Mouse (Mus musculus): ENCODE measurements around the gene Hcls1. TPM values are rescaled to one million over a fixed set of nuclear protein-coding genes. Genes with fewer than 3 reads are reported as not detected.

The Hcls1 gene
- polyA plus RNA-seq, 1 experiment = 3.3 TPM

GRCm38 (mm10) chr16:36979127-36979526 is 44.3 kb downstream of the Hcls1 start:
- WGBS = 93% methylated on average over 2 of the region's 2 CpGs
- Histone ChIP-seq H3K27ac (ENCODE audit: insufficient read depth, low read length) (no peak overlapping the region), H3K4me1 (ENCODE audit: control insufficient read depth, insufficient read depth, low read length) (no peaks in the 10 kb centered on the region), H3K4me3 (replicated peaks; ENCODE audit: insufficient read depth, low read depth, low read length) (no peak overlapping the region), H3K27me3 (ENCODE audit: control insufficient read depth, insufficient read depth, low read length) (no peaks in the 10 kb centered on the region)
- DNase-seq = no peak
- TF ChIP-seq POLR2A (IDR thresholded peaks at IDR 0.05; ENCODE audit: borderline replicate concordance, insufficient read depth, low read length) (no peak), CTCF (IDR thresholded peaks at IDR 0.05; ENCODE audit: borderline replicate concordance, insufficient read depth, low read depth, low read length) (no peak)

- no peaks in the 10 kb centered on the region for H3K4me1 ChIP-seq (ENCODE audit: control insufficient read depth, insufficient read depth, low read length)
- H3K27ac ChIP-seq (ENCODE audit: insufficient read depth, low read length) = no peak overlapping the region
- no peak for DNase-seq
- no peak overlapping the region for H3K4me3 ChIP-seq (replicated peaks; ENCODE audit: insufficient read depth, low read depth, low read length)
- 93% methylated on average over 1 of the region's 1 CpGs for WGBS
- no peaks in the 10 kb centered on the region for H3K27me3 ChIP-seq (ENCODE audit: control insufficient read depth, insufficient read depth, low read length)
- TF ChIP-seq CTCF (IDR thresholded peaks at IDR 0.05; ENCODE audit: borderline replicate concordance, insufficient read depth, low read depth, low read length) = no peak
- no peak for TF ChIP-seq POLR2A (IDR thresholded peaks at IDR 0.05; ENCODE audit: borderline replicate concordance, insufficient read depth, low read length)
Observed at GRCm38 (mm10) chr16:36983796-36984195, 49.0 kb downstream of the Hcls1 start.

- WGBS = 62% methylated on average over 5 of the region's 5 CpGs
- H3K4me1 ChIP-seq (ENCODE audit: control insufficient read depth, insufficient read depth, low read length) = no peaks in the 10 kb centered on the region
- no peaks in the 10 kb centered on the region for H3K27me3 ChIP-seq (ENCODE audit: control insufficient read depth, insufficient read depth, low read length)
- DNase-seq = no peak
- TF ChIP-seq CTCF (IDR thresholded peaks at IDR 0.05; ENCODE audit: borderline replicate concordance, insufficient read depth, low read depth, low read length) (no peak), POLR2A (IDR thresholded peaks at IDR 0.05; ENCODE audit: borderline replicate concordance, insufficient read depth, low read length) (no peak)
- no peak overlapping the region for H3K27ac ChIP-seq (ENCODE audit: insufficient read depth, low read length)
- no peak overlapping the region for H3K4me3 ChIP-seq (replicated peaks; ENCODE audit: insufficient read depth, low read depth, low read length)
Observed at GRCm38 (mm10) chr16:36985636-36986042, 50.9 kb downstream of the Hcls1 start.

GRCm38 (mm10) chr16:36987399-36987798 is 52.6 kb downstream of the Hcls1 start:
- Histone ChIP-seq H3K4me3 (replicated peaks; ENCODE audit: insufficient read depth, low read depth, low read length) (no peak overlapping the region), H3K27me3 (ENCODE audit: control insufficient read depth, insufficient read depth, low read length) (no peaks in the 10 kb centered on the region), H3K4me1 (ENCODE audit: control insufficient read depth, insufficient read depth, low read length) (no peaks in the 10 kb centered on the region), H3K27ac (ENCODE audit: insufficient read depth, low read length) (no peak overlapping the region)
- TF ChIP-seq CTCF (IDR thresholded peaks at IDR 0.05; ENCODE audit: borderline replicate concordance, insufficient read depth, low read depth, low read length) (no peak), POLR2A (IDR thresholded peaks at IDR 0.05; ENCODE audit: borderline replicate concordance, insufficient read depth, low read length) (no peak)
- WGBS = 60% methylated on average over 2 of the region's 2 CpGs
- no peak for DNase-seq

- no peak for TF ChIP-seq CTCF (IDR thresholded peaks at IDR 0.05; ENCODE audit: borderline replicate concordance, insufficient read depth, low read depth, low read length)
- TF ChIP-seq POLR2A (IDR thresholded peaks at IDR 0.05; ENCODE audit: borderline replicate concordance, insufficient read depth, low read length) = no peak
- H3K27me3 ChIP-seq (ENCODE audit: control insufficient read depth, insufficient read depth, low read length) = no peaks in the 10 kb centered on the region
- H3K4me3 ChIP-seq (replicated peaks; ENCODE audit: insufficient read depth, low read depth, low read length) = no peak overlapping the region
- no peaks in the 10 kb centered on the region for H3K4me1 ChIP-seq (ENCODE audit: control insufficient read depth, insufficient read depth, low read length)
- no peak for DNase-seq
- H3K27ac ChIP-seq (ENCODE audit: insufficient read depth, low read length) = no peak overlapping the region
Observed at GRCm38 (mm10) chr16:36988066-36988465, 53.3 kb downstream of the Hcls1 start.

DNA sequence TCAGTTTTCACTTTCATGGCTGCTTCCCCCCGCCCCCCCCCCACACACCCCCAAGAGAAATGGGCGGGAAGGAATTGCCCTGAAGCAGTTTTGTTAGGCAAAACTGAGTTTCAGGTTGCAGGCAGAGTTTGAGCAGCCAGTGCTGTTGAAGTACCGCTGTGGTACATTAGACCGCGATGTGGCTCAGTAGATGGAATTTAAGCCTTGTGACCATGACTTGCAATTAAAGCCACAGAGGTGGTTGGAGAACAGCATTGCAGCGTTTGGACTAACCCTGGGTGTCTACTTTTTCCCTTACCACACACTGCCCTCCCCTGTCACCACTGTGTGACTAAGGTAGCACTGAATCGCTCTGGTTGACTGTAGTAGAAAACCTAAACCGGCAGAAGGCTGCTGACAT is 54.7 kb downstream of the Hcls1 start:
- DNase-seq = no peak
- no peaks in the 10 kb centered on the region for H3K27me3 ChIP-seq (ENCODE audit: control insufficient read depth, insufficient read depth, low read length)
- WGBS = 70% methylated on average over 8 of the region's 8 CpGs
- no peak overlapping the region for H3K4me3 ChIP-seq (replicated peaks; ENCODE audit: insufficient read depth, low read depth, low read length)
- H3K27ac ChIP-seq (ENCODE audit: insufficient read depth, low read length) = no peak overlapping the region
- no peaks in the 10 kb centered on the region for H3K4me1 ChIP-seq (ENCODE audit: control insufficient read depth, insufficient read depth, low read length)
- TF ChIP-seq CTCF (IDR thresholded peaks at IDR 0.05; ENCODE audit: borderline replicate concordance, insufficient read depth, low read depth, low read length) (no peak), POLR2A (IDR thresholded peaks at IDR 0.05; ENCODE audit: borderline replicate concordance, insufficient read depth, low read length) (no peak)

- 85% methylated on average over 18 of the region's 18 CpGs for WGBS
- Histone ChIP-seq H3K4me1 (ENCODE audit: control insufficient read depth, insufficient read depth, low read length) (no peaks in the 10 kb centered on the region), H3K4me3 (replicated peaks; ENCODE audit: insufficient read depth, low read depth, low read length) (no peak within 1 kb of the TSS), H3K27ac (ENCODE audit: insufficient read depth, low read length) (no peak within 1 kb of the TSS), H3K27me3 (ENCODE audit: control insufficient read depth, insufficient read depth, low read length) (no peaks in the 10 kb centered on the region)
- no peak for DNase-seq
- no peak for TF ChIP-seq POLR2A (IDR thresholded peaks at IDR 0.05; ENCODE audit: borderline replicate concordance, insufficient read depth, low read length)
- no peak for TF ChIP-seq CTCF (IDR thresholded peaks at IDR 0.05; ENCODE audit: borderline replicate concordance, insufficient read depth, low read depth, low read length)
Observed at GRCm38 (mm10) chr16:36989999-36990625, 55.3 kb downstream of the Hcls1 start, which contains the start of gene Fbxo40. TSS of gene Fbxo40 (minus strand) at chr16:36990467.

- Histone ChIP-seq H3K27ac (ENCODE audit: insufficient read depth, low read length) (no peak overlapping the region), H3K27me3 (ENCODE audit: control insufficient read depth, insufficient read depth, low read length) (no peaks in the 10 kb centered on the region), H3K4me3 (replicated peaks; ENCODE audit: insufficient read depth, low read depth, low read length) (no peak overlapping the region), H3K4me1 (ENCODE audit: control insufficient read depth, insufficient read depth, low read length) (no peaks in the 10 kb centered on the region)
- WGBS = 83% methylated on average over 6 of the region's 6 CpGs
- no peak for TF ChIP-seq CTCF (IDR thresholded peaks at IDR 0.05; ENCODE audit: borderline replicate concordance, insufficient read depth, low read depth, low read length)
- DNase-seq = no peak
Observed at GRCm38 (mm10) chr16:36997650-36998049, 62.9 kb downstream of the Hcls1 start.
